Mouse (Mus musculus): ENCODE results near the gene Slc38a2.
A peak's percentile ranks its signal among the peaks of the same experiment; 100 is the strongest.

The Slc38a2 gene

DNA sequence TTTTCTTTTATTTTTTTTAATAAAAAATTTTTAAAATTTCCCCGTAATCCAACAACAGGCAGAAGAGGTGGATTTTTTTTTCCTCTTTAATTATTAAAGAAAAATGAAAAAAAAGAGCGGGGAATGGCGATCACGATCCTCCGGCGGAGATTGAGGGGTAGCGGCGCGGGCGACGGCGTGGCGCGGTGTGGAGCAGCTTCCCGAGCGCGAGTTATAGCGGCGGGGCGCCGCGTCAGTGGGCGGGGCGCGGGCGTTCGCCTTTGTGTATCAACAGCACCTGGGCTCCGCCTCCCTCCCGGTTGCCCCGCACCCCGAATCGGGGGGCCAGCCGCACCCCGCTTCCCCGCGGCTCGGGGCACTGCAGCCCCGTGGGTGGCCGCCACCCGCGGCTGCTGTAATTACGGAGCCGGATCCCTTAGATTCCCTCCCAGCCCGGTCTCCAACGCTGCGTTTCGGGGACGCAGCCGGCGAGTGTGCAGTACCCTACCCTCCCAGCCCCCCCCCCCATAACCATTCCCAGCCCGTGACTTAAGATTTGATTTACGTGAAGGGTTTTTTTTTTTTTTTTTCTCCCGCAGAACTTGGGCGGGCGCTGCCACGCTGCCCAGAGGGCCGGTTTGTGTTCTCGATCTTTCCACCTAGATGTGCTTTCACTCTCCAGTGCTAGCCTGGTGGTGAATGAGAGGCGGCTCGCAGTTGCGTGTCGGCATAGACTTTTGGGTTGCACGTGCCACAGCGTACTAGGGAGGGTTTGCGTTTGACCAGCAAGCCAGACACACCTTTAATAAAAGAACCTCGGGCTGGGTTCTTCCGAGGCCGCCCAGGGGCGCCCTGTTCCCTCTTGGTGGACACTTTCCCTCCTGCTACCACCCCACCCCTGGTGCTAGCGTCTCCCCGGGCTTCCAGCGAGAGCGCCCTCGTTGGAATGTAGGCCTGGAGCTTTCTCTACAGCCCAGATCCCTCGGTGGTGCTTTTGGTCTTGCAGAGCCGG is at the start of gene Slc38a2:
Slc38a2 (minus strand) TSS at position 210 of the 991 bp plus-strand sequence.
- peak in 1 of 2 experiments; percentile 80 for DNase-seq (ENCODE audit: low read depth in 1 of 2, low spot score in 2 of 2)

DNA sequence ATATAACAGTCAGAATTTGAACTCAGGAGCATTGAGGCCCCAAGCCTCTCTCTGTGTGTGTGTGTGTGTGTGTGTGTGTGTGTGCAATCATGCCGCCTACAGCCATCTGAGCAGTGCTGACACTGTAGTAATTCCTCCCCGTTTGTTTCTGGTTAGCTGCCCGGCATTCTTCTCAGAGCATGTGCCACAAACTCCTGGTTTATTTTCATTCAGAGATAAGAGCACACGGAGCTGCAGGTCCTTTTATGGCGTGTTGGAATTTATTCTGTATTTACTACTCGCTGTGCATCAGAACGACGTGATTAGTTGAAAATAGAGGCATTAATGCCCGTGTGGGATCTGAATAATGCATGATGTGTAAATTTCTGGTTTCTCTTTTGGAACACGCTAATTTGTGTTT is 49.6 kb upstream of the Slc38a2 start:
- no peak for DNase-seq (ENCODE audit: low read depth in 1 of 2, low spot score in 2 of 2)

GRCm38 (mm10) chr15:96747551-96747950 is 48.0 kb upstream of the Slc38a2 start:
- DNase-seq (ENCODE audit: low read depth in 1 of 2, low spot score in 2 of 2) = no peak

DNA sequence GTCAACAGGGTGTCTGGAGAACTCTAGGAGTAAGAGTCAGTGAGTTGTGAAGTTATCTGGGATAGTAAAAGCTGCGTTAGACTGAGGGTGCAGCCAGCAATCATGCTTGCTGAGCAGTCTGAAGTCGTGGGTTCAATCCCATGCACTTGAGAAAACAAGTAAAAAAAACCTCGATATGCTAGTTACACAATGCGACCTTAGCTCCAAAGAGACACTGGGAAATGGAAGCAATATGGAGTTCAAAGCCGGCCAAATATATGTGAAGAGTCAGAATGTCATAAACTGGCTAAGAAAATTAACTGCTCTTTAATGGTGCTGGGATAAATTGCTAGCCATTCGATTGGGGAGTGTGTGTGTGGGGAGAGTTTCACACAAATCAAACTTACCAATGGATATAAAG is 47.5 kb upstream of the Slc38a2 start:
- no peak for DNase-seq (ENCODE audit: low read depth in 1 of 2, low spot score in 2 of 2)

DNA sequence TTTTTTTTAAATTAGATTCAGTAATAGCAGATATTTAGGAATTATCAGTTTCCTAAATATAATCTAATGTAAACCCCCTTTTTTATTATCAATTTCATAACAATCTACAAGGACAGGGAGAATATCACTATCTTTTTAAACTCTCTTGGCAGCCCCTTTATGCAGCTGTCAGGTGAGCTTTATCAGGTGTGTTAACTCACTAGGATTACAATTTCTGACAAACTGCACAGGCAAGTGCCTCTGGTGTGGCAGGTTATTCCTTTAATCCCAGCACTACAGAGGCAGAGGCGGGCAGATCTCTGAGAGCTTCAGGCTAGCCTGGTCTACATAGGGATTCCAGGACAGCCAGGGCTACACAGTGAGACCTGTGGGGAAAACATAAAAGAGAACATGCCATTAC is 45.8 kb upstream of the Slc38a2 start:
- no peak for DNase-seq (ENCODE audit: low read depth in 1 of 2, low spot score in 2 of 2)

DNA sequence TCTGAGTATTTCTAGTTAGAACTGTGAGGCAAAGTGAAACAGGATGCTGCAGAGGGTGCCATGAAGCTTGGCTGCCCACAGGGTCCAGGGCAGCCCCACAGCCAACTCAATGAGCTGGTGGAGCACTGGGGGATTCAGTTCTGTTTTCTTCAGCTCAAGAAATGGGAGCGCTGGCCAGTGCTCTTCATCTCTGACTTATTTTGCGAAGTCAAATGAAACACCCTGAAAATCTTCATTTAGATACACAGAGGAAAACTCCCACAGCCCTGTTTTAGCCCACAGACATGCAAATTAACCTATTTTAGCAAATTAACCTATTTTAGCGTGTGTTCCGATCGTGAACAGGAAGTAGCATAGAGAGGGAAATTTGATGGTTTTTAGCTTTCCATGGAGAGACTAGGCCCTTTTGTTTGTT is 45.4 kb upstream of the Slc38a2 start:
- DNase-seq (ENCODE audit: low read depth in 1 of 2, low spot score in 2 of 2) = no peak

GRCm38 (mm10) chr15:96744153-96744881 is 44.8 kb upstream of the Slc38a2 start:
- no peak for DNase-seq (ENCODE audit: low read depth in 1 of 2, low spot score in 2 of 2)

- peak; percentile 45 to 58 for DNase-seq (ENCODE audit: low read depth in 1 of 2, low spot score in 2 of 2)
Measured at GRCm38 (mm10) chr15:96743257-96743656, 43.7 kb upstream of the Slc38a2 start.

DNA sequence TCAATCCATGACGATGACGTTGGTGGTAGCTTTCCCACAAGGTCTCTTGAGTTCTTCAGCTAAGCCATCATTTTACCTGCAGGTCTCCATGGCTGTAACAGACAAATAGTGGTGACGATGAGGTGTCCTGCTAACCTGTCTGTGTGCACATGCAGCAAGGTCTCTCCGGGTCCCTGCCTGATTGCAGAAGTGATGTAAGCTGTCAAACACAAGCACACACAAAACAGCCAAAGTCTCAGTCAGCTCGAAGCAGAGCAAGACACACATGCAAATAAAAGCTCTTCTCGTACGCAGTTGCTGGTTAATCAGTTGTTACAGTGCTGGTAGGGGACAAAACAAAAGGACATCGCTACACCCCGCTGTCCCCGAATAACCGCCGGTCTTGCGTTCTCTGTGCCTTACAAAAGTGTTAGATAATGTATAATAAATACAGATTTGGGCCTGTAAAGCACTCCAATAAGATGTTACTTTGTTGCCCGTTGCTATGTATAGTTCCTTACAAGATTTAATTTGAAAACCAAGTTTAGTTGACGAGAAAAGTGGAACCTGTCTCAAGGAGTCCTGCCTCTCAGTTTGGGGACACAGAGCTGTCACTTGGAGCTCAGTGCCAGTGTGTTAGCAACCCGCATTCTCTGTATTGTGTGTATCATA is 43.2 kb upstream of the Slc38a2 start:
- no peak for DNase-seq (ENCODE audit: low read depth in 1 of 2, low spot score in 2 of 2)

- no peak for DNase-seq (ENCODE audit: low read depth in 1 of 2, low spot score in 2 of 2)
Measured at GRCm38 (mm10) chr15:96740865-96741561, 41.5 kb upstream of the Slc38a2 start.

- DNase-seq (ENCODE audit: low read depth in 1 of 2, low spot score in 2 of 2) = no peak
Measured at GRCm38 (mm10) chr15:96740091-96740490, 40.6 kb upstream of the Slc38a2 start.

- DNase-seq (ENCODE audit: low read depth in 1 of 2, low spot score in 2 of 2) = no peak
Measured at GRCm38 (mm10) chr15:96736663-96737385, 37.3 kb upstream of the Slc38a2 start.

- peak in 1 of 2 experiments; percentile 46 for DNase-seq (ENCODE audit: low read depth in 1 of 2, low spot score in 2 of 2)
Measured at GRCm38 (mm10) chr15:96735562-96736160, 36.1 kb upstream of the Slc38a2 start.

DNA sequence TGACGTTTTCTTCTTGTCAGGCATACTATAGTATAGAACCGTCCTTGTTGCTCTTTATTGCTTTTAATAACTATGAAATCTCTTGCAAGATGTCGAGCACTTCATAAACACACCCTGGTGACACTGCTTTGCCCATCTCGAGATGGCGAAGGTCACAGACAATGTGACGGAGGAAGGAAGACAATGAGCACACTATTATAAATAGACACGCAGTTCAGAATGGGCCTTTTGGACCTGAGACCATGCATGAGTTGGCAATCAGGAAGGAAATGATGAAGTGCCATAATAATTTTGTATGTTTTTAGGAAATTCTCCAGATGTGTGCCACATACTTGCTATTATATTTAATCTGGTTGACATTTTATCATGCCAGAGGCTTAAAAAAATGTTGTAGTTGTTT is 34.9 kb upstream of the Slc38a2 start:
- no peak for DNase-seq (ENCODE audit: low read depth in 1 of 2, low spot score in 2 of 2)

GRCm38 (mm10) chr15:96730416-96730815 is 30.9 kb upstream of the Slc38a2 start:
- no peak for DNase-seq (ENCODE audit: low read depth in 1 of 2, low spot score in 2 of 2)

- no peak for DNase-seq (ENCODE audit: low read depth in 1 of 2, low spot score in 2 of 2)
Measured at GRCm38 (mm10) chr15:96729785-96730184, 30.3 kb upstream of the Slc38a2 start.

DNA sequence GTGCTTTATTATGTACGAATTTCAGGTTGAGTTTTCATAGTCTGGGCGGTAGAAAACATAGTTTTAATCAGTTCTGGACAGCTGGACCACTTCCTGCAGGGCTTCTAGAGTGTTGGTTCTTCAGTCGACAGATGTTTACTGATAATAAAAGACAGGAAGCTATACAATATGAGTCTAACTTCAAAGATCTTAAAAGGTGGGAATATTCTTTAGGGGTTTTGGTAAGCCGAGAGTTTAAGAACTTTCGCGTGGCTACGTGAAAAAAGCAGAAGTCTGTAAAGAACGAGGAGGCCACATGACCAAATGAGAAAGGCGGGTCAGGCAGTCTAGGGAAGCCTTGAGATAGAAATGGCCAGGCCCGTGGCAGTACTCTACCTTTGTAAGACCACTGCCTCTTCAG is 29.5 kb upstream of the Slc38a2 start:
- DNase-seq (ENCODE audit: low read depth in 1 of 2, low spot score in 2 of 2) = no peak

GRCm38 (mm10) chr15:96728346-96728745 is 28.8 kb upstream of the Slc38a2 start:
- no peak for DNase-seq (ENCODE audit: low read depth in 1 of 2, low spot score in 2 of 2)

DNA sequence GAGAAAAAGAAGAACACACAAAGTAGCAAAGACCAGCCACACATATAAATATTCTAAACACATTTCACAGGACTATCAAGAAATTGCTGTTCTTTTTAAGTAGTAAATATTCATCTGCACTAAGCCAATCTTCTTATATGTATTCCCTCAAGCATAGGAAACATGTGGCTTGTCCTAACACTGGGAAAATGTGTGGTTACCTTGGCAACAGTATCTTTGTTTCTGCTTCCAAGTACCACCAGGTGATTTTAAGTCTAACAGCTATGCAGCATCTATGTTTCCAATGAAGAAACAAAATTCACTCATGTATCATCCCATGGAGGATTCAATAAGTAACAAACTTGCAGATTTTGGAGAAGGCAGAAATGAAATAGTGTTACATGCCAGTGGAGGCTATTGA is 25.0 kb upstream of the Slc38a2 start:
- DNase-seq (ENCODE audit: low read depth in 1 of 2, low spot score in 2 of 2) = no peak

DNA sequence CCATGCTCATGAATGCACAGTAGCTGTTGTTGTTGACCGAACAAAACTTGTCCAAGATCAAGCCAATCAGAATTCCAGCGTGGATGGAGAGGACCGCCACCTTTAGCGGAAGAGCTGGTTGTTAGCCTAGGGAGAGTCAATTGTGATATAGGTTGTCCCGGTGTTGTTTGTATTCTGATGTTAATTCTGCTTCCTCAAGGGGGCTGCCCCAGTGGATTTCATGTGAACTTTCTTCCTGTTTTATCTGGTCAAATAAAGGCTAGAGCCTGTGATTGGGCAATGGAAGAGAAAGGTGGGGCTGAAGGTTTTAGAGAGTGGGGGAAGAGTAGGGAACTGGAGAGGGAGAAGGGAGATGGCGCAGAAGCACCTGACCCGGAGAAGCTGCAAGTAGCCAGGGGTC is 22.7 kb upstream of the Slc38a2 start:
- no peak for DNase-seq (ENCODE audit: low read depth in 1 of 2, low spot score in 2 of 2)

All from monocyte, adult 2 months (primary cell).